Mouse (Mus musculus) G1E (cell line): ENCODE data around the gene Gm4981.
"Not testable (repeated sequence)": the region's sequence is repeated elsewhere in the genome, so short reads cannot be mapped to it uniquely, and the experiment has no call there.

Experiments
- CTCF ChIP-seq: IDR thresholded peaks from 2 replicates; pipeline ENCODE4 v1.5.1; 2012; ENCODE audit warnings: low read depth, low read length, inconsistent platforms, mixed read lengths
- GATA1 ChIP-seq: IDR thresholded peaks from 2 replicates; pipeline ENCODE4 v1.6.1; 2012; ENCODE audit warnings: borderline replicate concordance, low read length, inconsistent platforms, mixed read lengths
- GATA2 ChIP-seq: IDR thresholded peaks from 2 replicates; pipeline ENCODE4 v1.6.1; 2012; ENCODE audit warnings: low read depth, low read length, inconsistent platforms, borderline replicate concordance
- POLR2AphosphoS5 ChIP-seq: IDR thresholded peaks from 2 replicates; pipeline ENCODE4 v1.6.1; 2012; ENCODE audit warnings: low read depth, low read length, inconsistent platforms; ENCODE audit not compliant: insufficient replicate concordance

DNA sequence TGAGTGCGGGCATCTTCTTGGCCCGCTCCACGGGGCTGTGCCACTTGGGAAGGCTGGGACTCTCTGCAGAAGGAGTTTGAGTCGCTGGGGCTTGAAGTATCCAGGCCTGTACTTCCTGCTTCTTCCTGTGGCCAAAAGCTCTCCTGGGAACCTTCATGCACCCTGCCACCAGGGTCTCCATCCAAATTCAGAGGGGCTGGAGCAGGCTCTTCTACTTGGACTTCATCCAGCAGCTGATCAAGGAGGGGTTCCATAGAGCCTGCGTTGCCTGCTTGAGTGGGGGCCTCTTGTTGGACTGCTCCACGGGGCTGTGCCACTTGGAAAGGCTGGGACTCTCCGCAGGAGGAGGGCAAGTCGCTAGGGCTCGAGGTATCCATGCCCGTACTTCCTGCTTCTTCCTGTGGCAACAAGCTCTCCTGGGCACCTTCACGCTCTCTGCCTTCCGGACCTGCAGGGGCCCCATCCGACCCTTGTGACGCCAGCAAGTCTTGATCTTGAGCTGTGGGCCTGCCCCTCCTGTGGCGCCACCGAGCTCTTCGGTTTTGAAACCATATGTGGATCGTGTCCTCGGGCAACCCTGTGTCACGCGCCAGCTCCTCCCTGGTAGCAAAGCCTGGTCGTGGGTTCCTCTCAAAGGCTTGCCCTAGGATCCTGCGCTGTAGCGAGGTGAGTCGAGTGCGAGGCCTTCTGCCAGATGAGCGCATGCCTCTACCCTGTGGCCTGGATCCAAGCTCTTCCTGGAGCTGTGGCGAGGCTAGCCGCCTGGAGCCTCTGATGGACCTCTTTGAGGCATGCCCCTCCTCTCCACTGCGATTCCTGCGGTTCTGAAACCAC lies 12.3 kb downstream of the Gm4981 start:
- not testable (repeated sequence) for TF ChIP-seq CTCF, POLR2AphosphoS5, GATA2, GATA1
